Mouse (Mus musculus) heart, embryonic 12.5 days (tissue): ENCODE results near the gene Zan. TPM values are rescaled to one million over a fixed set of nuclear protein-coding genes. Genes with fewer than 3 reads are reported as not detected.

Source experiments
- polyA plus RNA-seq: library from polyadenylated mRNA; unstranded; fragments of >200 nt; fragmentation: Nextera tagmentation; extraction: Ambion mirVana; gene quantifications from 2 replicates; pipeline ENCODE4 v1.2.1, GENCODE M21; 2016

Gene Zan
- polyA plus RNA-seq, 1 experiment from 2014 or later: 0.04 TPM

Other genes with a start within 250 kb of the Zan start
- 23.5 and 28.3 TPM in 2 replicates for gene Ache, start 189.5 kb downstream of the Zan start, polyA plus RNA-seq
- gene Ufsp1, start 182.4 kb downstream of the Zan start, polyA plus RNA-seq: 10.1 and 10.6 TPM in 2 replicates
- gene Srrt, start 169.4 kb downstream of the Zan start, polyA plus RNA-seq: 106 and 107 TPM in 2 replicates
- gene Trip6, start 162.7 kb downstream of the Zan start, polyA plus RNA-seq: 46.3 and 47.0 TPM in 2 replicates
- gene Slc12a9, start 143.5 kb downstream of the Zan start, polyA plus RNA-seq: 9.4 and 10.2 TPM in 2 replicates
- gene Ephb4, start 127.0 kb downstream of the Zan start, polyA plus RNA-seq: 53.1 and 55.6 TPM in 2 replicates
- gene Pop7, start 25.5 kb upstream of the Zan start, polyA plus RNA-seq: 44.0 and 44.1 TPM in 2 replicates
- gene Gigyf1, start 41.5 kb upstream of the Zan start, polyA plus RNA-seq: 9.9 and 10.1 TPM in 2 replicates
- not detected in 2 replicates for gene Epo, start 56.2 kb upstream of the Zan start, polyA plus RNA-seq
- gene Gnb2, start 56.4 kb upstream of the Zan start, polyA plus RNA-seq: 277 and 287 TPM in 2 replicates
- 0.40 TPM in 1 of 2 replicates, not detected in the other for gene Actl6b, start 76.5 kb upstream of the Zan start, polyA plus RNA-seq
- 0.51 and 1.9 TPM in 2 replicates for gene Tfr2, start 92.8 kb upstream of the Zan start, polyA plus RNA-seq
- gene Mospd3, start 124.0 kb upstream of the Zan start, polyA plus RNA-seq: 18.7 and 18.8 TPM in 2 replicates
- 109 and 118 TPM in 2 replicates for gene Pcolce, start 136.7 kb upstream of the Zan start, polyA plus RNA-seq
- gene Fbxo24, start 151.9 kb upstream of the Zan start, polyA plus RNA-seq: 0.15 TPM in 1 of 2 replicates, not detected in the other
- gene Lrch4, start 152.1 kb upstream of the Zan start, polyA plus RNA-seq: 24.3 and 27.3 TPM in 2 replicates
- gene Gm20605, start 152.1 kb upstream of the Zan start, polyA plus RNA-seq: 6.9 and 7.1 TPM in 2 replicates
- gene Sap25, start 164.3 kb upstream of the Zan start, polyA plus RNA-seq: 5.2 and 5.3 TPM in 2 replicates
- gene Irs3, start 168.7 kb upstream of the Zan start, polyA plus RNA-seq: 0.20 and 0.21 TPM in 2 replicates
- gene Agfg2, start 207.7 kb upstream of the Zan start, polyA plus RNA-seq: 25.6 and 29.3 TPM in 2 replicates